Mouse (Mus musculus) left cerebral cortex, adult 6 months (tissue): ENCODE measurements around the gene Ythdf2. TPM values are rescaled to one million over a fixed set of nuclear protein-coding genes. Genes with fewer than 3 reads are reported as not detected.

Experiments used
- long read RNA-seq, 2 experiments: library from polyadenylated mRNA; unstranded; transcript quantifications; one replicate each; pipeline ENCODE4 v2.0.0; 2019 to 2020
- polyA plus RNA-seq: library from polyadenylated mRNA; unstranded; fragments of <200 nt; fragmentation: Nextera tagmentation; gene quantifications from 2 replicates; pipeline ENCODE4 v1.2.3, GENCODE M21; 2021

Gene Ythdf2
- polyA plus RNA-seq, result 39.7 and 47.6 TPM in 2 replicates
- long read RNA-seq, experiment 1, full-length matches to known transcripts, result 330 of 336 reads
- long read RNA-seq, experiment 1, partial matches to known transcripts, result 4 of 336 reads
- long read RNA-seq, experiment 1, other reads (novel, unspliced or antisense), result 2 of 336 reads
- long read RNA-seq, experiment 2, full-length matches to known transcripts, result 77 of 106 reads
- long read RNA-seq, experiment 2, partial matches to known transcripts, result 14 of 106 reads
- long read RNA-seq, experiment 2, other reads (novel, unspliced or antisense), result 15 of 106 reads

DNA sequence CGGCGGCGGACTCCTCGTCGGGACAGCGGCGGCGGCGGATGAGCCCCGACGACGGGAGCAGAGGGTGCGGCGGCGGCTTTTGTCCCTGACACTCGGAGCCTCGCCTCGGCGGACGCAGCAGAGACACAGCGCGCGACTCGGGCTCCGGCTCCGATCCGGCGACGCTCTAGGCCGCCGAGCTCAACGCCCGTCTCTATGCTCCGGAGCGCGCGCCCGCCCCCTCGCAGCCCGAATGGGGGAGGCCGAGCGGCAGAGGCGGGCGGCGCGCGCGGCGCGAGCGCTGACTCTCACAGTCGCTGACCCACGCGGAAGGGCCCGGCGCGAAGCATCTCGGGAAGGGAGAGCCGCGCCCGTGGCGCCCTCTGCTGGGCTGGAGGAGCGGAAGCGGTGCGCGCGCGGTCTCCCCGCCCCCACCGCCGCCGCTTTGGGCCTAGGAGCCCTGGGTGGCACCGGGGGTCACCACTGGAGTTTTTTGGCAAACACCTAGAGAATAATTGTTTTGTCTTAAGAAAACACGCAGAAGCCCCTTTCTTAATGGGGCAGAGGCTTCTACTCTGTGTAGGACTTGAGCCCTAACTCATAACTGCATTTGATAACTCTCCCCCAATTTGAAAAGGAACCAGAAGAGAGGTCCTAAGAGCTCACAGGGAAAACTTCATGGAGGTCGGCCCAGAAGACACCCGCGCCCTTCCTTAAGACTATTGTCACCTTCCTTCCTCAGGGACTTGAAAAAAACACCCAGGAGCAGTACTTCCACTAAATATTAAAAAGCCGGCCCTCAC lies at the start of gene Ythdf2:
Gene Ythdf2 (minus strand): TSS at position 351 of the 782 bp plus-strand sequence.

DNA sequence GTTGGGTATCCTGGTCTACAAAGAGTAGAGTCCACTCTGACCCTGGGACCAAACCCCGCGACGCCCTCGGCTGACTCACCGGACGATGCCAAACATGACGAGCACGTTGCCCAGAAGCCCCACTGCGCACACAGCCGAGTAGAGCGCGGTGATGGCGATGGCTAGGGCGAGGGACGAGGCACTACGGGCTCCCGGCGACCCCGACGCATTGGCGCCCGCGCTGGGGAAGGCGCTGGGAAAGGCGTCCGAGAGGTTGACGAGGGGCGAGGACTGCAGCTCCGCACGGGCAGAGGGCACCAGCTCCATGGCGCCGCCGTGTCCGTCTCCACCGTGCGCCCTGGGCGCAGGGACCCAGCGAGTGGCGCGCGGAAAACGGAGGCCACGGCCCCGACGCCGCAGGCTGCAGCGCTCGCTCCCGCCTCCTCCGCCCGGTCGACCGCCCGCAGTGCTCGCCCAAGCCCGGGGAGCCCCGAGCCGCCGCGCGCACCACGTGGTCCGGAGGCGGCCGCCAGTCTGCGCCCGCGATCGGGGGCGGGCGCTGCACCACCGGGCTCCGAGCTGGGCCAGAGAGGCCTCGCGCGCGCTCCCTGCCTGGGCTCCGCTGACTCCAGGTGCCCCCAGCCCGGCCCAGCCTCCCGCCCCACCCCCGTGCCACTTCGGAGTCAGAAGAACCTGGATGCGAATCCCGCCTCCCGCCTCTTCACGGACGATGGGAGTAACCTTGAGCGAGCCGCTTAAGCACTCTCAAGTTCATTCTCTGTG lies 67.8 kb downstream of the Ythdf2 start, which contains the start of gene Oprd1:
Gene Oprd1 (minus strand): TSS at position 407 of the 762 bp plus-strand sequence.

Other genes with a start within 250 kb of the Ythdf2 start
- gene Gm10300, start 137.6 kb downstream of the Ythdf2 start, polyA plus RNA-seq, result 0.13 and 0.21 TPM in 2 replicates
- gene Epb41, start 137.0 kb downstream of the Ythdf2 start, polyA plus RNA-seq, result 5.7 and 7.3 TPM in 2 replicates
- gene Oprd1, start 67.8 kb downstream of the Ythdf2 start, polyA plus RNA-seq, result 1.4 and 2.2 TPM in 2 replicates
- gene Gmeb1, start 49.3 kb upstream of the Ythdf2 start, polyA plus RNA-seq, result 8.7 and 17.9 TPM in 2 replicates
- 29.4 and 31.9 TPM in 2 replicates for gene Taf12, start 62.1 kb upstream of the Ythdf2 start, polyA plus RNA-seq
- 7.7 and 7.9 TPM in 2 replicates for gene Rab42, start 91.1 kb upstream of the Ythdf2 start, polyA plus RNA-seq
- 47.1 and 59.3 TPM in 2 replicates for gene Trnau1ap, start 117.2 kb upstream of the Ythdf2 start, polyA plus RNA-seq
- gene Rcc1, start 141.3 kb upstream of the Ythdf2 start, polyA plus RNA-seq, result 6.4 and 7.5 TPM in 2 replicates
- gene Phactr4, start 210.2 kb upstream of the Ythdf2 start, polyA plus RNA-seq, result 1.5 and 3.7 TPM in 2 replicates